Mouse (Mus musculus): ENCODE measurements around the gene Chic2. TPM values are rescaled to one million over a fixed set of nuclear protein-coding genes. Genes with fewer than 3 reads are reported as not detected.
A peak's percentile ranks its signal among the peaks of the same experiment; 100 is the strongest.

Chic2 gene
- total RNA-seq, 1 experiment from 2014 or later, result 32.1 TPM

GRCm38 (mm10) chr5:75067125-75067756 is 22.7 kb upstream of the Chic2 start:
- DNase-seq, result peak; percentile 76

DNA sequence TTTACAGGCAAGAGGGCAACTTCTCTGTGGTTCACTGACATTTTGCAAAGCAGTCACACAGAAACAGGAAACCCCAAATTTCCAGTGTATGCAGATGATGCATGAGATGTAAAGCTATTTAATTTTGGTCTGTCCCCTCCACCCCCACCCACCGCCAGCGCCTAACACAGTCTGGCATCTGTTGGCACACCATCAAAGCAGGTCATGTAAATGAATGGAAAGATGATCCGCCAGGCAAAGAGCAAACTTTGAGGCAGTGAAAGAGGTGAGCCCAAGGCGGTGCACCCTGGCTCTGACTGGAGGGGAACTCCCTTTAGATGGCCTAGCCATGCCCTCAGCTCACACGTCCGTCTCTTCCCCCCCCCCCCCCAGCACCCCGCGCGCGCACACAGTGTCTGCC is 22.1 kb upstream of the Chic2 start:
- no peak for DNase-seq

- DNase-seq, result peak; percentile 73
Observed at GRCm38 (mm10) chr5:75063177-75063576, 18.6 kb upstream of the Chic2 start.

DNA sequence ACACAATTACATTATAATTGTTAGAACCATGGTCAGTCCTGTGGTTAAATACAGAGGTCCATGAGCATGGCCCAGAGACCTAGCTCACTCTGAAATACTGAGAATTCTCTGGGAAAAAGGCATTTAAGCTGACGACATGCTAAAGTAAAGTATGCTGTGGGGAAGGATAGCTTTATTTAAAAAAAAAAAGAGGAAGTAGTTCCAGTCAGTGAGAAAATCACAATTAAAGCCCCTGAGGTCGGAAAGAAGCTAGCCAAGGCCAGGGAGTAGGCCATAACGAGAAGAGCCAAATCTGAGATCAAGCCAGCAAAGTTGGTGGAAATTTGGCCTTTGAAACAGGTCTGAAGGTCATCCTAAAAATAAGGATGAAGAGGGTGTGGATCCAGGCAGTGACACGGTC is 6.5 kb upstream of the Chic2 start:
- no peak for DNase-seq

- DNase-seq, result peak; percentile 71
Observed at GRCm38 (mm10) chr5:75046681-75047321, 2.2 kb upstream of the Chic2 start.

DNA sequence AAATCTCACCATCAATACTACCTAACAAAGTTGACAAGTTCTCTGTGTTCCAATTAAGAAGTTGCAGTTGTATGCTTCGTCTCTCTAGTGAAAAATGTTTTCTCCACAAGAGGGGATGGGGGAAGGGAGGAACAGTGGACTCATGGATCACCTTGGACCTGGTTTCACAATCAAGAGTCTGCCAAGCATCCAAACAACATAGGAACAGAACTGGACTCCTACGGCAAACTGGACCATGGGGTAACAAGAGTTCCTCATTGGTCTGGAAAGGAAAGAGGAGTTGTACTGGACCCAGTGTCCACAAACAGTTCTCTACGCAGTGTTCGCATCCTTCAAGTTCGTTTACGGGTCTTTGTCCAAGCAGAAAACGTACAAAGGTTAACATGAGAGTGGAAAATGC is 797 bp upstream of the Chic2 start:
- peak; percentile 34 for DNase-seq

DNA sequence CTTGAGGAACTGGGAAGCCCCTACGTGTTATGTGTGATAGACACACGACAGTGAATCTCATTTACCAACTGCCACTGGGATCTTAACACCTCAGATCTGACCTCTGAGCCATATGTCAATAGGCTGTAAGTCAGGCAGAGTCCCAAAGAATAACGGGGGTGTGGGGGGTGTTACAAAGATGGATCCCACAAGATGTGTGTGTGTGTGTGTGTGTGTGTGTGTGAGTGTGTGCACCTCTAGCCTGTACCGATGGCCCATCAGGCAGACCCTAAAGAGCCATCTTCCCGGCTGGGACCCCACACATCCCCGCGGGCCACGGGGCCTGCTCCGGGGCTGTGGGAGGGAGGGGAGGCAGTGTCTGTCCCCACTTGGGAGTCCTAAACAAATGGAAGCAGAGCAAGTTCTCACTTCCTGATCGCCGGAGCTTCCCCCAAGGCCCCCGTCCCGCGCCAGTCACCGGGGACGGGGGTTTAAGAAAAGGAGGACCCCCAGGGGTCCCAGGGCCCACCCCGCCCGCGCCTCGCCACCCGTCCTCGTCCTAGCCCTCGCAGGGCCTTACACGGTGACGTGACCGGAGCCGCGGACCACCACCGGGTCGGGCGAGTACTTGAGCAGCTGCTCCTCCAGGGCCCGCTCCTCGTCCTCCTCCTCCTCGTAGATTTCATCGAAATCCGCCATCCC is 813 bp downstream of the Chic2 start:
- DNase-seq, result peak; percentile 52

- DNase-seq, result no peak
Observed at GRCm38 (mm10) chr5:75043011-75043445, 1.5 kb downstream of the Chic2 start.

- no peak for DNase-seq
Observed at GRCm38 (mm10) chr5:75039307-75039706, 5.3 kb downstream of the Chic2 start.

DNA sequence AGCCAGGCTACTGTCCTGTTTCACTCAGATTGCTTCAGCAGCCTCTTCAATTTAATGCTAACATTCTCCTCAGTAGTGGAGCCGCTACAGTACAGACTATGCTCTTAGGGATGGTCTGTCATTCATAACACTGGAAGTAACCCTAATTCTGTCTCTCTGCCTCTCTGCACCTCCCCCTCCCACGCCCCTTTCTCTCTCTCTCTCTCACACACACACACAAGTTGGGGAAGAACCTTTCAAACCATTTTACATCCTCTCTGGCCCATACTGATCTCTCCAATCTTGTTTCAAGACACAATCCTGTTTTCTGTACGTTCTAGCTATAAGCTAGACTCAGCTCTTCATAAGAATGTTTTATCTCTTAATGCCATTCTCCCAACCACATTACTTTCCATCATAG is 9.1 kb downstream of the Chic2 start:
- no peak for DNase-seq

GRCm38 (mm10) chr5:75014768-75015167 is 29.8 kb downstream of the Chic2 start:
- no peak for DNase-seq

GRCm38 (mm10) chr5:75012771-75013421 is 31.7 kb downstream of the Chic2 start:
- no peak for DNase-seq

- DNase-seq, result no peak
Observed at GRCm38 (mm10) chr5:75011985-75012738, 32.4 kb downstream of the Chic2 start.

DNA sequence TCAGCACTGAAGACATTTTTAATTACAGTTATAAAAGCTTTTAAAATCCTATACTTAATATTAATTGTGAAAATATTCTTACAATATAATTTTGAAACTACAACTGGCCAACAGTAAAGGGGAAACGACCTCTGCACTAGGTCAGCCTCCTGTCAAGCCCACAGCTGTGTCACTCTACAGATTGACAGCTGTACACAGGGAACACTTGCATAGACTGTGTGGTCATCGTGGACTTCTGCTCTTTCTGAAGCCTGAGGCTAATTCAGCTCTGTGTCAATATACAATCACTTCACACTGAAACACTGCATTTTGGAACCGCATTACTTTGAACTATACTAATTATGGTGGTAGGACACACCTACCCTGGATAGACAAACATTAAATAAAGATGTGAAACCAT is 39.8 kb downstream of the Chic2 start:
- no peak for DNase-seq

DNA sequence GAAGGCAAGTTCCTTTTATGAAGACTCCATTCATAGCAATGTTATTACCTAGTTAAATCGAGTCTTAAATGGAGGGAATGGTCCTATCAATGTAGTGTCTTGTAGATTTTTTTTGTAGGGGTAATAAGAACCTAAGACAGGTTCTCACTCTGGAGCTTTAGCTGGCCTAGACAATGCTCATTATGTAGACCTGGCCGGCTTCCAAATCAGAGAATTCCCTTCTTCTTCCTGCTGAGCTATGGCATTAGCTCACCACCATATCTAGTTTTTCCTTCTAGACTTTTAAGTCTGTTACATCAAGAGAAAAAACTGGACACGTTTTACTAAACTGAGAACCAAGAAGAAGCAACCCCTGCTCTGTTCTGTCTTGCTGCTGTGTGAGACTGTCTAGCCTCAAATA is 42.5 kb downstream of the Chic2 start:
- DNase-seq, result no peak

- DNase-seq, result no peak
Observed at GRCm38 (mm10) chr5:74998716-74999512, 45.7 kb downstream of the Chic2 start.

DNA sequence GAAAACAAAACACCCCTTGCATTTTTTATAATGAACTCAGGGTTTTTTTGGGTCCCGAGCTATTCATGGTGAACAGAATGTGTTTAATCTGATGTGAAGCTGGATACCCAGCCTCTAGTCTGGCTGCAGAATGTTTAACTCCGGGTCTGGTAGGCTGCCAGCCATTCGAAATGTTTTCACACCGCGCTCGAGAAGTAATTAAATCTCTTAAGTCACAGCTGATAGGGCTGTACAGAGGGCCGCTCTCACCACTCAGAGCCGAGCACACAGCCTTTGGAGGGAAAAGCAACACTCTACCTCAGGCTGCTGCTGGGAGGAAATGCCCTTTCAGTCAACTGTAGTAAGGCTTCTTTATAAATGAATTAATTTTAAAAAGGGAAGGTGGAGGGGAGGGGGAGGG is 49.6 kb downstream of the Chic2 start:
- DNase-seq, result no peak

GRCm38 (mm10) chr5:74984101-74984500 is 60.5 kb downstream of the Chic2 start:
- no peak for DNase-seq

- DNase-seq, result no peak
Observed at GRCm38 (mm10) chr5:74980574-74980973, 64.0 kb downstream of the Chic2 start.

DNA sequence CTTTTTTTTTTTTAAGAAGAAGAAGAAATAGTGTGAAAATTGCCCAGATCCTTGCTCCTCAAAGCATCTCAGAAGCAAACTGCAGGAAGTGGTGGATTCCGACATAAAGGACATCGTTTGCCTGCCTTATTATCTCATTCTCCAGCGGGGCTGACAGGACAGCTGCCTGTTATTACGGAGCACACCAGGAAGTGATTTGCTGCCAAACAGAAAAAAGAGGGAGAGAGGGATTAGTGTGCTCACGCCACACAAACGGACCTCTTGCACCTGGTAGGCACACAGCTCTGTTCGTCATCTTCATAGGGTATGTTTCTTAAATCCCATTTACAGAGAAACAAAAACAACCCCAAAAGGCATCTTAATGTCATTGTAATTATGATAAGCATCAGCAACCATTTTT is 64.4 kb downstream of the Chic2 start:
- DNase-seq, result no peak

- DNase-seq, result no peak
Observed at GRCm38 (mm10) chr5:74979586-74979985, 65.0 kb downstream of the Chic2 start.

DNA sequence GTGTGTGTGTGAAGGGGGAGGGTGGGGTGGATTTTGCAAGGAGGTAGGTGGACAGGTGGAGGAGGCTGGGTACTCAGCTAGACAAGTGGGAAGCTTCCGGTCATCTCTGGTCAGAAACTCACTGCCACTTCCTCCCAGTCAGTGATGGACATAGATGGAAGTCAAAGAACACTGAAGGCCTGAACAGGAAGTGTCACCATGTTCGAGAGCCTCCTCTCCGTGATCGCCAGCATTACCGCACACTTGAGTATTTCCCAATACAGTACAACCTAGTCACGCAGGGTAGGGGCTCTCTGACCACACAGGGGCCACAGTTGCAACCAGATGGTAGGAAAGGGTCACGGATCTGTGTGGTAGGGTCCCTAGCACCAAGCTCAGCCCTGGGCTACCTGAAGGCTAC is 69.1 kb downstream of the Chic2 start:
- DNase-seq, result no peak
